Mouse (Mus musculus): ENCODE results near the gene Large2. TPM values are rescaled to one million over a fixed set of nuclear protein-coding genes. Genes with fewer than 3 reads are reported as not detected.
A peak's percentile ranks its signal among the peaks of the same experiment; 100 is the strongest.

Gene Large2
- total and polyA plus RNA-seq, 2 experiments from 2014 or later, result 1.4 to 1.6 TPM

DNA sequence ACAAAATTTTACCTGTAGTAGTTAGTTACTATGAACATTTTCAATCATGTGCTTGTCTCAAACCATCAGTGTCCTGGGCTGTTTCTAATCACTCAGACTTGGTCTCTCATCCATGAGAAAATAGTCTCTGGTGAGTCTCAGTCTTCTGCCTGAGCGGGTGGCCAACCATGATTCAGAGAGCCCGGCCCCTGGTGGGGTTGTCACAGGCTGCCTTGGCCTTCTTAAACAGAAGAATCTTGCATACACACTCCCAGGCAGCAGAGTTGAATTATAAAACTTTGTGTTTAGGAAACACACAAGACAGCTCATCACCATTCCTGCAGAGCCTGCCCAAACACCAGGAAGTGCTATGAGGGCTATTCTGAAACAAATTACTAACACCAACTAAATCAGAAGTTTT is 42.8 kb downstream of the Large2 start:
- TF ChIP-seq CTCF (IDR thresholded peaks at IDR 0.05), result no peak
- WGBS, result 93% methylated on average over 2 of the region's 2 CpGs
- Histone ChIP-seq H3K4me2 (ENCODE audit: low read depth, low read length, poor library complexity, severe bottlenecking) (no peak overlapping the region), H3K9me3 (ENCODE audit: low read length) (no peaks in the 10 kb centered on the region), H3K4me1 (ENCODE audit: insufficient read depth, low read length) (no peaks in the 10 kb centered on the region), H3K27me3 (ENCODE audit: insufficient read depth, low read length) (no peaks in the 10 kb centered on the region), H3K4me3 (ENCODE audit: low read depth, low read length) (no peak overlapping the region), H3K27ac (ENCODE audit: low read depth, low read length) (no peak overlapping the region), H3K9ac (replicated peaks; ENCODE audit: low read length, poor library complexity, severe bottlenecking) (no peak overlapping the region), H3K36me3 (ENCODE audit: insufficient read depth, low read length) (peaks cover 32% of the 10 kb centered on the region)
- DNase-seq (ENCODE audit: low spot score), result no peak
- no peak for ATAC-seq (ENCODE audit: low FRiP score)

DNA sequence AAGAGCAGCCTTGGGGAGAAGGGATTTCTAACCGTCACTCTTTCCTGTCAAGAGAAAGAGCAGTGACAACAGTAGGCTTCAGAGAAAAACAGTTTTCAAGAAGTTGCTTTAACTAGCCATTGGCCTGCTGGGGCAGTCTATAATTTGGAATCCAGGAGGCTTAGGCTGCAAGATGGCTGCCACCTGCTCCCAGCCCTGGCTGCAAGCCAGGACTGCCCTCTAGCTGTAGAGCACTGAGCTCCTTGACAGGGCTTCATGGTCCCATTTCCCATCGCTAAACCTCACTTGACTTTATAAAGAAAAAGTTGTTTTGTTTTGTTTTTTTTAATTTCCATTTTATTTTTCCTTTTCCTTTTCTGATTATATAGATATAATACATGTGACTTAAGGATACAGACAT is 43.3 kb downstream of the Large2 start:
- Histone ChIP-seq H3K4me1 (ENCODE audit: insufficient read depth, low read length) (no peaks in the 10 kb centered on the region), H3K27ac (ENCODE audit: low read depth, low read length) (no peak overlapping the region), H3K9ac (replicated peaks; ENCODE audit: low read length, poor library complexity, severe bottlenecking) (no peak overlapping the region), H3K9me3 (ENCODE audit: low read length) (no peaks in the 10 kb centered on the region), H3K4me2 (ENCODE audit: low read depth, low read length, poor library complexity, severe bottlenecking) (no peak overlapping the region), H3K36me3 (ENCODE audit: insufficient read depth, low read length) (peaks cover 32% of the 10 kb centered on the region), H3K27me3 (ENCODE audit: insufficient read depth, low read length) (no peaks in the 10 kb centered on the region), H3K4me3 (ENCODE audit: low read depth, low read length) (no peak overlapping the region)
- ATAC-seq (ENCODE audit: low FRiP score) (no peak), DNase-seq (ENCODE audit: low spot score) (peak; percentile 86)
- 76% methylated on average over 2 of the region's 2 CpGs for WGBS
- peak; percentile 69 for TF ChIP-seq CTCF (IDR thresholded peaks at IDR 0.05)

DNA sequence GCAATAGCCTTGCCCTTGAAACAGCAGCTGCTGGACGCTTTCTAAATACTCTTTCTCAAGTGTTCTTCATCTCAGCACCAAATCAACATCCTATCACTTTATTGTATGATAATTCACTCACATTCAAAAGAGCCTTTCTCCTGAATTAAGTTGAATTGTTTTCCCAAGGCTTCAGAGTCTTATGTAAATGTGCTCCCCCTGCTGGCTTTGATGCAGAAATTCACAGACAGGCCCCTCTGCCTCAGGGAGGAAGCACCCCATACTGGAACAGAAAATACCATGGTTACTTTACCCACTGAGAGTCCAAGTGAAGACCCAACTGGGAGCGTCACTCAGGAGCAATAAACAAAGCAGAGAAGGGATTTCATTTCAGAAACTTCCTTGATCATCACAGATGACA is 43.8 kb downstream of the Large2 start:
- H3K27ac ChIP-seq (ENCODE audit: low read depth, low read length), result no peak overlapping the region
- TF ChIP-seq CTCF (IDR thresholded peaks at IDR 0.05), result peak; percentile 81
- peaks cover 32% of the 10 kb centered on the region for H3K36me3 ChIP-seq (ENCODE audit: insufficient read depth, low read length)

DNA sequence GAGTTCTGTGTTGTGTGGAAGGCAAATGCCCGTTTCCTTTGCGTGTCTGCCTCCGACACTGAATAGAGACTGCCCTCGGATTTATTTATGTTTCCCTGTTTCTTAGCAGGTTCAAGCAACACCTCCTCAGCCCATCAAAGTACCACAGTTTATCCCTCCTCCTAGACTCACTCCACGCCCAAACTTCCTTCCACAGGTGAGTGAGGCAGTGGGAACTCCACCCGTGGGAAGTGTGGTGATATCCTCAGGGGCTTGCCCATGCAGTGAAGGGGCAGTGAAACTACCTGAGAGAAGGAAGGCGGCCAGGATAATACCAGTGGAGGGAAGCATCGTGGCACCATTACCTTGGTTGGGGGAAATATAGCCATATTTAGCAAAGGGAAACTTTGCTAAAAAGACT is 46.5 kb downstream of the Large2 start:
- no peak overlapping the region for H3K4me3 ChIP-seq (ENCODE audit: low read depth, low read length)
- no peaks in the 10 kb centered on the region for H3K9me3 ChIP-seq (ENCODE audit: low read length)
- no peak overlapping the region for H3K4me2 ChIP-seq (ENCODE audit: low read depth, low read length, poor library complexity, severe bottlenecking)
- H3K27ac ChIP-seq (ENCODE audit: low read depth, low read length), result no peak overlapping the region
- 91% methylated on average over 8 of the region's 8 CpGs for WGBS
- no peak overlapping the region for H3K9ac ChIP-seq (replicated peaks; ENCODE audit: low read length, poor library complexity, severe bottlenecking)
- H3K36me3 ChIP-seq (ENCODE audit: insufficient read depth, low read length), result peaks cover 17% of the 10 kb centered on the region
- H3K27me3 ChIP-seq (ENCODE audit: insufficient read depth, low read length), result no peaks in the 10 kb centered on the region
- ATAC-seq (ENCODE audit: low FRiP score) (no peak), DNase-seq (ENCODE audit: low spot score) (no peak)
- no peaks in the 10 kb centered on the region for H3K4me1 ChIP-seq (ENCODE audit: insufficient read depth, low read length)
- TF ChIP-seq CTCF (IDR thresholded peaks at IDR 0.05), result no peak

More for the DNA sequence above, 43.8 kb downstream of the Large2 start:
- Histone ChIP-seq H3K9ac (replicated peaks; ENCODE audit: low read length, poor library complexity, severe bottlenecking) (no peak overlapping the region), H3K9me3 (ENCODE audit: low read length) (no peaks in the 10 kb centered on the region), H3K4me3 (ENCODE audit: low read depth, low read length) (no peak overlapping the region), H3K4me2 (ENCODE audit: low read depth, low read length, poor library complexity, severe bottlenecking) (no peak overlapping the region), H3K4me1 (ENCODE audit: insufficient read depth, low read length) (no peaks in the 10 kb centered on the region), H3K27me3 (ENCODE audit: insufficient read depth, low read length) (no peaks in the 10 kb centered on the region)
- 48% methylated on average over 2 of the region's 2 CpGs for WGBS
- ATAC-seq (ENCODE audit: low FRiP score) (no peak), DNase-seq (ENCODE audit: low spot score) (peak; percentile 77)

DNA sequence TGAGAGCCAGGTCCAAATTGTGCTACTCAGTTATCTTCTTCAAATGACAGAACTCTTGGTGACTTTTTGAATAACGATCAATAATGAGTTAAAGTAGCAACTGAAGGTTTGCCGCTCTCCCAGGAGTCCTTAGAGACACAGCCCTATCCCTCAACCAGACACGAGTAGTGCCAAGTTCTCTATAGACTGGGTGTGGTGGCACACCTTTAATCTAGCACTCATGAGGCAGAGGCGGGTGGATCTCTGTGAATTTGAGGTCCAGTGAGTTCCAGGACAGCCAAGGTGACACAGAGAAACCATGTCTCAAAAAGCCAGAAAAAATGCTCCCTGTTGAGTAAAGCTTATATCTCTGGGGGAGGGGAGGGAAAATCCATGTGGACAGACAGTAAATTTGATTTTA is 47.1 kb downstream of the Large2 start:
- 95% methylated on average over 4 of the region's 4 CpGs for WGBS
- peaks cover 14% of the 10 kb centered on the region for H3K36me3 ChIP-seq (ENCODE audit: insufficient read depth, low read length)
- ATAC-seq (ENCODE audit: low FRiP score), result no peak

DNA sequence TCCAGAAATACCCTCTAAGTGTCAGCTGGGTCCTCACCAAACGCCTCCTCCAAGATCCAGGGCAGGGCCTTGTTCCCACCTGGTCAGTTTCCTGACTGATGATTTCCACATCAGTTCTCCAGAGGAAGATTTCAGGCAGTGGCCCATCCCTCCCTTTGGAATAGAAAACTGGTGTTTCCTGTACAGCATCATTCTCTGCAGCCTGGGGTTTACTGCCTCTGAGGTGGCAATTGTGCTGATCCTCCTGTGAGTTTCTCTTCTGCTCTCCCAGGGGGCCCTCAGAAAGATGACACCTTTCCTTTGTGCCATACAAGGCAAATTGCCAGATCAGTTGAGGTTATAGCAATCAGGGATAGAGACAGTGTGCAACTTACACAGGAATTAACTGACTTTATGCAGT is 48.4 kb downstream of the Large2 start:
- Histone ChIP-seq H3K4me3 (ENCODE audit: low read depth, low read length) (no peak overlapping the region), H3K9me3 (ENCODE audit: low read length) (no peaks in the 10 kb centered on the region), H3K4me2 (ENCODE audit: low read depth, low read length, poor library complexity, severe bottlenecking) (no peak overlapping the region), H3K4me1 (ENCODE audit: insufficient read depth, low read length) (no peaks in the 10 kb centered on the region), H3K36me3 (ENCODE audit: insufficient read depth, low read length) (peaks cover 5% of the 10 kb centered on the region), H3K27me3 (ENCODE audit: insufficient read depth, low read length) (no peaks in the 10 kb centered on the region), H3K9ac (replicated peaks; ENCODE audit: low read length, poor library complexity, severe bottlenecking) (no peak overlapping the region), H3K27ac (ENCODE audit: low read depth, low read length) (no peak overlapping the region)
- WGBS, result 96% methylated on average over 1 of the region's 1 CpGs
- ATAC-seq (ENCODE audit: low FRiP score) (no peak), DNase-seq (ENCODE audit: low spot score) (no peak)
- TF ChIP-seq CTCF (IDR thresholded peaks at IDR 0.05), result no peak

More for the DNA sequence above, 47.1 kb downstream of the Large2 start:
- Histone ChIP-seq H3K9me3 (ENCODE audit: low read length) (no peaks in the 10 kb centered on the region), H3K27ac (ENCODE audit: low read depth, low read length) (no peak overlapping the region), H3K4me3 (ENCODE audit: low read depth, low read length) (no peak overlapping the region), H3K4me1 (ENCODE audit: insufficient read depth, low read length) (no peaks in the 10 kb centered on the region), H3K27me3 (ENCODE audit: insufficient read depth, low read length) (no peaks in the 10 kb centered on the region), H3K4me2 (ENCODE audit: low read depth, low read length, poor library complexity, severe bottlenecking) (no peak overlapping the region), H3K9ac (replicated peaks; ENCODE audit: low read length, poor library complexity, severe bottlenecking) (no peak overlapping the region)
- no peak for DNase-seq (ENCODE audit: low spot score)
- TF ChIP-seq CTCF (IDR thresholded peaks at IDR 0.05), result no peak
